Mouse (Mus musculus): ENCODE data around the gene Veph1.
A peak's percentile ranks its signal among the peaks of the same experiment; 100 is the strongest.

Veph1 gene

DNA sequence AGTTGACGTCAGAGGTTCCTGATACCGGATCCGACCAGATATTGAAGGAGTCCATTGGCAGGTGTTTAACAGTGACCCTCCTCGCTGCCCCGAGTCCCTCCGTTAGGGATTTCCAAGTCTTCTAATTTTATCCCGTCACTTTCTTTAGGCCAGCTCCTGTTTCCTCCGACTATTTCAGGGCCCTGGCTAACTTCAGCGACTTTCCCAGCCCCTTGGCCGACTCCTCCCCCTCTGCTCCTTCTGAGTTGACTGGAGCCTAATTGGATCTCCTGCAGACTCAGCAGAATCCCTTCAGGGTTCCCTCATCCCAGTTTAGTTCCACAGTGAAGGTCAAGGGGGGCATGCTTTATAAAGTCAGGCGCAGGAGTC is 75.4 kb downstream of the Veph1 start:
- DNase-seq (ENCODE audit: low spot score), result no peak

DNA sequence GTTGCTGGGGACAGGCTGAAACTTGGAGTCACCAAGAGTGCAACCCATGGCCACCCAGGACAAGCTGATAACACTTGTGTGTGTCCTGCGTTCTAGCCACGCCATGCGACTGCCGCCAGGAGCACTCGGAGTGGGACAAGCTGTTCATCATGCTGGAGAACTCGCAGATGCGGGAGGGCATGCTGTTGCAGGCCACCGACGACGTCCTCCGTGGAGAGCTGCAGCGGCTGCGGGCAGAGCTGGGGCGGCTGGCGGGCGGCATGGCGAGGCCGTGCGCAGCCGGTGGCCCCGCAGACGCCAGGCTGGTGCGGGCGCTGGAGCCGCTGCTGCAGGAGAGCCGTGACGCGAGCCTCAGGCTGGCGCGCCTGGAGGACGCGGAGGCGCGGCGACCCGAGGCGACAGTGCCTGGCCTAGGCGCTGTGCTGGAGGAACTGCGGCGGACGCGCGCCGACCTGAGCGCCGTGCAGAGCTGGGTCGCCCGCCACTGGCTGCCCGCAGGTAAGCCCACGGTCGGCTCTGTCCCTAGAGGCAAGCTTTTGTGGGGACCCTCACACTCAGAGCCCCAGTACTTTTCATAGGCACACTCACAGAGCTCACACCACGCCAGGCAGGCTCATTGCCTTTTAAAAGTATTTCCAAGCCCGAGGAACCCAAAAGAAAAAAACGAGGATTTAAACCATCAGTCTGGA is 75.9 kb downstream of the Veph1 start:
- DNase-seq (ENCODE audit: low spot score), result peak; percentile 7

DNA sequence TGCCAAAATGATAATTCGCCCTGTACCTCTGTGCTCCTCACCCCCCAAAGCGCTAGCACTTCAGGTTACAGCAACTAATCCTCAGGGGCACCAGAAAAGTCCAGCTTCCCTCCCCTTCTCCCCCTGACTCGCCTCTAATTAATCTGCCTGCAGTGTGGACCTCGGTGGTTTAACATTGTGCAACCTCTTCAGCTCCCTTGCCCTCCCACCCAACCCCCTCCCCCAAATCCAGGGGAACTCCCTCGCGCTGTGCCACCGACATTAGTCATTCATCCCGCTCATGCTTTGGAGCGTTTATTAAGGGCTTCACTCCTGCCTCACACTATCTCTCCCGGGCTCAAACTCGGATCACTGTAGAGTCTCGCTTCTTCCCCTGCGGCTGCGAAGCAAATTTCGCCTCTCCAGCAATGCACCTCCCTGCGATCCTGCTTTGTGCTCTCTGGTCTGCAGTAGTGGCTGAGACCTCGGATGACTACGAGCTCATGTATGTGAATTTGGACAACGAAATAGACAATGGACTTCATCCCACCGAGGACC is 76.9 kb downstream of the Veph1 start, which contains the start of gene Ptx3:
TSS of gene Ptx3 (plus strand) at position 256 of the 537 bp plus-strand sequence.
- no peak for DNase-seq (ENCODE audit: low spot score)

DNA sequence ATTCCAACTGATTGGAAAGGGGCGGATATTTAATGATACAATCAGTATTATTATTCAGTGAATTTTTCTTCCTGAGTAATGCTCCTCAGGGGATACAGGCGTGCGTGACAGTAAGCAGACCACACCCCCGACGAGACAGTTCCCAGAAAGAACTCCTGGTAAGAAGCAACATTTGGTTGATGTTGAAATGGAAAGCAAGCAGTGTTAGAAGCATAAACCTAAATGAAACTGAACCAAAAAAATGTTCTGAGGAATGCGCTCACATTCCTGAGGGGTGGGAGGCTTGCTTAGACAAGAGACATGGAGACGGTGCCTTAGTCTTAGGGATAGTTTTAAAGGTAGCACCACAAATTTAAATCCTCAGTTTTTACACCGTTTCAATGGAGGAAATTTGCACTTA is 80.9 kb downstream of the Veph1 start:
- no peak for DNase-seq (ENCODE audit: low spot score)

DNA sequence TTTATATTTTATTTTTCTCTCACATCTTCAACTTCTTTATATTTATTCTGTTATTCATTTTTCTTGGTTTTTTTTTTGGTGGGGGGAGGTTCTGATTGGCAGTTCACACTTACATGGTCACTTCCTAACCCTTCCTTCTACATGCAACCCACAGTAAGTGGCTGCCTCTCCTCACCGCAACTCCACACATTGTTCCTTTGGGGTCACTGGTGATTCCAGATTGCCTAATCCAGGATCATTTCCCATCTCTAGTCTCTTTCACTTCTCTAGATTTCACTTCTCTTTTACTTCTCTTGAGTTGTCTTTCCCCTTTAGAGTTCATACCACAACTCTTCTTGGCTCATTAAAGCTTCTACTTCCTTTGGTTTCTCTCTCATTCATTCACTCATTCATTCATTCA is 83.1 kb downstream of the Veph1 start:
- no peak for DNase-seq (ENCODE audit: low spot score)

DNA sequence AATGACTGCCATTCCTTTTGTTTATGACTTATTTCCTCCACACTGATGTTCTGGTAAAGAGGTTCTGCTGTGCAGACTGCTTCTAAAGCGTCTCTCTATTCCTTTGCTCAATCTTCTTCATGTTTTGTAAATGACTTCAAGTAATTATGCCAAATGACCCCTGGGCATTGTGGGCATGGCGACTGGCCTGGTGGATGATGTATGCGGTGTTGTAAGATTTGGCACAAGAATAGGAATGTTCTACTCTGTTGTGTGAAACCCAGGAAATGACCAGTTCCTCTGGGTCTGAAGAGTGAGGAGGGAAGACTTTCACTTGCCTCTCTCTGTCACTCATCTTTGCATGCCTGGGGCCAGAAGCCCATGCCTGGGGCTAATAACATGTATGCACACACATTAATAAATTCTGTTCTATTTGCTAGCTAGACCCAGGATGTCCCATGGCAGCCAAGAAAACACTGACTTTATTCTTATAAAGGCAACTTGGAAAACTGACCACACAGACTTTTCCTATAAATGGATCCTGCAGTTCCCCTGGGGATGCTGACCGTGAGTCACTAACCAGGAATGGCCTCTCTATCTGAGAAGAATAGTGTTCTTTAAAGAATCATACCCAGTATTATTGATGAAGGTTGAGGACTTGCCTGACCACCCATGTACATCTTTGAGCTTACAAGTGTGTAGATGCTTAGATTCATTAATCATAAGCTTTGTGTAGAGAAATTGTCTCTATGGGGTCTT is 87.6 kb downstream of the Veph1 start:
- no peak for DNase-seq (ENCODE audit: low spot score)

DNA sequence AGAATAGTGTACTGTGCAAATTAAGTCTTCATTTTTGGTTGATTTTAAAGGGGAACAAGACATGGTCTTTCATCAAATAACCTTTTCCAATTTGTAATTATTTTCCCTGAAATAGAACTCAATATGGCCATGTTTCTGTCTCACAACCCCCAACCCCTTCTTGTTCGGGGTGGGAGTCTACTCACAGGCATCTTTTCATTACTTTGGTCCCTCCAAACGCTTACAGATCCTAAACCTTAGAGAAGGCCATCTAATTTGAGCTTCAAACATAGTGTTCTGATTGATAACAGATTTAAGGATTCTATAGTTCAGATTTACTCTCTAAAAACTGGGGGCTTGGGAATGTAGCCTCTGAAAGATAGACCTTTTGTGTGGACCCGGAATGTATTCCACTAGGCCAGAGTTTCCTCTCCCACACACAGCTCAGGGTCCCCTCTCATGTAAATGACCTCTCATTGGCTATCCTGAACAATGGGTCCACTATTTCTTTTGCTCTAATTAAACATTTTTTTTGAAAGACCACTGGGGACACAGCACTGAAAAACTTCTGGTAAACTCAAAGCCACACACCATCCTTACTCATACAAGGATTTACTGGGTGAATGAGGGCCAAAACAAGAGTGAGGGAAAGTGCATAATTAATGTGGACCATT is 102.6 kb downstream of the Veph1 start:
- no peak for DNase-seq (ENCODE audit: low spot score)

DNA sequence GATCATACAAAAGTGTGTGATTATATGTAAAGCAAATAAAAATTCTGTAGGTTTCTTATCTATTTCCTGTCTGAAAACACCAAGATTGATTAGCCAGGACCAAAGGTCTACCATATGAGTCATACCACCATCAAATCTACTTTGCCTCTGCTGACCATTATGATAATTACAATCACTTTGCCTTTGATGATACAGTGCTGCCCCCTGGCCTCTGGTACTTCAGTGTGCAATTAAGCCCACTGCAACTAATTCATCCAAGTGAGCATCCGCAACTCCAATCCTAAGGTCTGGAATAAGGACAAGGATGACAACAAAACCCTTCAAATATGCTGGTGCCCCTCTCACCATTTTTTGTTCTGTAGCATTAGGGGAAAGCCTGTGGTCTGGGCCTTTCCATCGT is 117.0 kb downstream of the Veph1 start:
- DNase-seq (ENCODE audit: low spot score), result no peak

DNA sequence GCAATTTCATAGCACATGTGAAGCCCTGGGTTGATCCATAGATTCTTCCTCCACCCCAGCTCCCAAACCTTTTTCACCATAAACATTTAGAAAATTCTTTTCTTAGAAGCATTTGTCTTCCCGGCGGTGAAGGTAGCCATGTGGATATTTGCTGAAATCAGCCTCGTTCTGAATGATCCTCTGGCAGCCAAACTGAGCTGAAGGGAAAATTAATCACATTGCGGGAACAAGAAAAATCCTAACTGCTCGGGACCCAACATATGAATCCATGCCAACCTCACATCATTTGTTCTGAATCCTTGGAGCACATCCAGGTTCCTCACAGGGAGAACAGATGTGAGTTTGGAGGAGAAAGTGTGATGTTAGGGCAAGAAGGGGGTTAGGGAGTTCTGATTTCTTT is 123.7 kb downstream of the Veph1 start:
- no peak for DNase-seq (ENCODE audit: low spot score)

DNA sequence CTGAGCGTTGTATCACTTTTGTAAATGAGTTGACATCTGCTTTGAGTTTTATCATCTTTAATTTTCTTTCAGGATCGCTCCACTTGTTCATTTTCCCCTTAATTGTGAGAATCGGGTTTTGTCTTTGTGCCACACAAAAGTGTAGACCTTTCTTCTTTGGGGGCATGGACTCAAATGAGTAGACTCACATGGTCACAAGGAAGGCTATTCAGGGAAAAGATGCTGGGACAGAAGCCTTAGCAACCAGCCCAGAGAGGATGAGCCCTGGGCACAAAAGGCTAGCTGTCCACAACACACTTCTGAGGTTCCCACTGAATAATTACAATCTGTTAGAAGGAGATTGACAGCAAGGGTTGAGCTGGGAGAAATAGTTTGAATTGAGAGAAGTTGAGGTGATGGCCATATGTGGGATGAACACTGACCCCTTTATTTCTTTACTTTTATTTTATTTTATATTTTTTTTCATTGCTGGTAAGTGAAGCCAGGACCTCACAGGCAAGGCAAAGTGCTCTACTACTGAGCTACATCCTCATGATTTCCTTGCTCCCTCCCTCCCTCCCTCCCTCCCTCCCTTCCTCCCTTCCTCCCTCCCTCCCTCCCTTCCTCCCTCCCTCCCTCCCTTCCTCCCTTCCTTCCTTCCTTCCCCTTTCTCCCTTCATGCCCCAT is 126.6 kb downstream of the Veph1 start:
- DNase-seq (ENCODE audit: low spot score), result no peak

DNA sequence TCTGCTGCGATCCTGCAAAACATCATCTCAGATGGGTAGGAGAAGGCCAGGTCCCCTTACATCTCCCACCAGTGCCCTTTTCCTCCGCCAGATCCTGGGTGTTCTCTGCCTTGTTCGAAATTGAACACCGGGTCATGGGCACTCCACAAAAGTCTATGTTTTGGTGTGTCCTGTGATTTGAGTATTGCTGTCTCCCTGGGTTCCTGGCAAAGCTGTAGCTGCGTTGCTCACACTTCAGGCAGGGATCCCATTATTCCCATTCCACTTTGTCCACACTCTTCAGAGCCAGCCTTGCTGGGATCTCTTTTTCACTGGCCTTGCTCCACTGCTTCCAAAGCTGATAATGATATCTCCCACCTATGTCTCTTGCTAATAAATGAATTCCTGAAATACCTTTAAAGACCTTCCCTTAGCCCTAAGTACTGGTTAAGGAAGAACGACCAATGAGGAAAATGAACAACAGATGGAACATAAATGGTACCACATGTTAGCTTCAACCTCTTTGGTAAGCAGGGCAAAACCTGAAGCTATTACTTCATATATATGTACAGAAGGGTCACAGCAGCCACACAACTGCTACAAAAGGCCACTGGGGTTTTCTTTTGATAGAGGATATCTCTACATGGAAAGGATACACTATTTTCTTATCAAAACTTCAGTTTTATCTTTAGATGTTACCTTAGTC is 129.9 kb downstream of the Veph1 start:
- DNase-seq (ENCODE audit: low spot score), result no peak

DNA sequence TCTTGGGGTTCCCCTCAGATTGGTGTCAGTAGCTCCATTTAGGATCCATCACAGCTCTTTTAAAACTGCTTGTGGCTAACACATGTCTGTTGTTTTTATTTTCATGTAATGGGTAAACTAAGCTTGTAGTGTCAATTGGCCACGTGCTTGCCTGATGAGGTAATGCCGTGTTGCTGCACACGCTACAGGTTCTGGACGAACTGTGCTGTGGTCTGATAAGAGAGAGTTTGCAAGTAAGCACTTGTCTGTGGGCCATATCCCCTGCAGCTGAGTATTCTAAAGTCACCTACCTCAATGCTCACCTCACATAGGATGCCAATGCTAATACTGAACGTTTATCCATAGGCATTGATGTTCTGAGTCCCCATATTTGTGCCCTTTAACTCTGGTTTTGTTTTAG is 131.6 kb downstream of the Veph1 start:
- DNase-seq (ENCODE audit: low spot score), result no peak

DNA sequence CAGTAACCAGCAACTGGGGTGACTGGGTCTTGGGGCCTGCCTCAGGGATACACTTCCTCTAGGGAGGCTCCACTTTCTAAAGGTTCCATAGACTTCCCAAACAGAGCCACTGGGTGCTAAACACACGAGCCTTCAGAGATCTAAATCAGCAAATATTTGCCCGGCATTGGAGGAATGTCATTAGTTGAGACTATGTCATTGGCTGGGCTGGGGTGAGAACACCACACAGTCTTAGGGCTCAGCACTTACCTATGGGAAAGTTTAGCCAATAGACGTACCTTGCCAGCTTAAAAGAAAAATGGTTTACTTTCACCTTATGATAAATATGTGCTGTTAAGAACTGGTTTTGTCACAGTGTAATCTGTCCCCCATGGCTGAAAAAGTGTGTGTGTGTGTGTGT is 132.1 kb downstream of the Veph1 start:
- no peak for DNase-seq (ENCODE audit: low spot score)

DNA sequence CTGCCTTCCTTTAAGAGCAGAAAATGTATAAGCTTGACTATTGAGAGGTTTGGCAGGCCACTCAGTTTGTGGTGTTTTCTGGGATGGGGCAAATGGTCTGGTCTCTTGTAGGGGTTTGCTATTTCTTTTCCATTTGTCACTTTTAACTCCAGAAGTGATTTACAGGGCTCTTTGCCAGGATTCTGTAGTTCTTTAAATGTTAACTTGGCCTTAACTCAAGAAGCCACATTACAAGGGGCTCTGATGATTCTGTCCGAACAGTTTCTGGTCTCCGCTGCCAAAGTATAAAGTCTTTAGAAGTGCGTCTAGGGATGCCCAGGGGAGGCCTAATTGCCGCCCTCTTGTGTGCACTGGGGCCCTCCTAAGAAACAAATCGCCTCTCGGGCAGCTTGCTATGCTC is 134.0 kb downstream of the Veph1 start:
- no peak for DNase-seq (ENCODE audit: low spot score)

DNA sequence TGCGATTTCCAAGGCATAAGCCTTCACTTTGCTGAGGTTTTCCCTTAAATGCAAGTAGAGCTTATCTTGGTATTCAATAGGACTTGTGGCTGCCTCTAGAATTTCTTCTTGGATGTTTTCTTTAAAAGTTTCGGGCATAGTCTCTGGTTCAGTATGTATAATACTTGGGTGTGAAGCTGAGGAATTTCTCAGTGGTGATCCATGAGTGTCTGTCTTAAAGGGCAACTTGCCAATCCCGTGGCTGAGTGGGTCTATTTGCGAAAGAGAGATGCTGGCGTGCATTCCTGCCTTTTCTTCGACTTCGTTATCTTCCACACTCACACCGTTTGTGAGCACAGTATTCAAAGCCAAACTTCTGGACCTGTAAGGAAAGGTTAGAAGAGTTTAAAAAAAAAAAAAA is 138.7 kb downstream of the Veph1 start:
- DNase-seq (ENCODE audit: low spot score), result no peak

DNA sequence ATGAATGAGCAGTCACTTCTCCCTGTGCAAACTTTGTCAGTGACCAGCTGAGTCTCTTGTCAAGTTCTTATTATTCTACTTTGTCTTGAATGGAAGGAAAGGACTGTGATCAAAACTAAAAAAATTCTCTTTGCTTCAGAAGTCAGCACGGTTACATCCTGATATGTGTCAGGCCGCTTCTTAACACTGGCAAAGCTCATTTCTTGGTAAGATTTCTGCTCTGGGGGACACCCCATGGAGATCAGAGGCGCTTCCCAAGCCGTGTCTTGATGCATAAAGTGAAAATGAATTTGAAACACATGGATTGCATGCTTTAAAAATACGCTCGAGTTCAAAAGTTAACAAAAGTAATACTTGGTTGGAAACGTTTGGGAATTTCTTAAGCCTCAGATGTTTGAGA is 159.0 kb downstream of the Veph1 start:
- DNase-seq (ENCODE audit: low spot score), result no peak

DNA sequence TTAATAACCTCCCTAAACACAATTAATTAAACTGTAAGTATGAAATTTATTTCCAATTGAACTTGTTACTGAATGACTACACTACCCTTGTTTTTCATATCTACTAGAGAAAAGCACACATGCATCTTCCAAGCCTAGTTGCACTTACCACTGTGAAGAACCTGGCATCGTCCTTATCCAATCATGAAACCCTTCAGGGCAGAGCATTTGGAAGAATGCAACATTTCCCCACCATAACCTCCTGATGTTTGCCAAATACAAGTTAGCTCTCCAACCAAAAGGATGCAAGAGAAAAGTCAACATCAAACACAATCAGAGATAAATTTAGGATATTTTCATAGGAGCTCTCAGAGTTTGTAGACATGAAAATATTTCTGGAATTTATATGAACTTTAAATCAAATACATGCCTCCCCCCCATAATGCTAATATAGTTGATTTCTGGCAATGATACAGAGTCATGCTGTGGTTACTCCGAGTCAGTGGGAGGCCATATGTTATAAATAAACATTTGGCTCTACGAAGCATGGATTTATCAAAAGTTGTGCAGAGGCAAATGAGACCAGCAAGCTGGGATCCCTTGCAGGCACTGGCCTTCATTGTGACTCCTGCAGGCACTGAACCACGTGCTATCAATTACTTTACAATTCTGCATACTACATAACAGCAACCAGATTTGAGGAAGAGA is 165.2 kb downstream of the Veph1 start:
- no peak for DNase-seq (ENCODE audit: low spot score)

DNA sequence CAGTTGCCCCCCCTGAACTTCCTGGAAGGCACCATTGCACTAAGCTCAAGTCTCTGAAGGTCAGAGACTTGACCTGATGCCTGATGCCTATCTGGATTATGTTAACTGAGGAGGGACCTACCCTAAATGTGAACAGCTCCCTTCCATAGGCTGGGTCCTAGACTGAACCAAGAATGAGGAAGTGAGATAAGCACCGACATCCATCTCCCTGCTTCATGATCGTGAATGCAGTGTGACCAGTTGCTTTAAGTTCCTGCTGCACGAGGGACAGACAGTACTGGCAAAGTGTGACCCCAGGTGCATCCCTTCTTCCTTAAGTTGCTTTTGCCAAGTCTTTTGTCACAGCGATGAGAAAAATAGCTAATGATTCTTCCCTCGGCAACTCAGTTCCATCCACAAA is 166.9 kb downstream of the Veph1 start:
- no peak for DNase-seq (ENCODE audit: low spot score)

DNA sequence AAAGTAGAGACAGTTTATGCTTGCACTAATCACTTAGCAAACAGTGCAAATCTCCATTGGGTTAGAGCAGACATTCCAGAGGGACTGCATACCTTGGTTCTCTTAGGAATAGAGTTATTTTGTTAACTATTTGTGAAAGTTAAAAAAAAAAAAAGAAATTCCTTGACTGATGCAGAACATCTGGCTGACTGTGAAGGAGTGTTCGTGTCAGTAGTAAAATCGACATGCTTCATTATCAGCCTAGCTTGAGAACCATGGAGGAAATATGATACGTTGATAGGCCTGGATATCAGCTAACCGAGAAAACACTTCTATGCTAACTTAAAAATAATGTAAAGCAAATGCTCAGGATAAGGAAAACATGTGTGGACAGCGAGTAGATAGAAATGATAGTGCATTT is 191.1 kb downstream of the Veph1 start:
- DNase-seq (ENCODE audit: low spot score), result no peak

DNA sequence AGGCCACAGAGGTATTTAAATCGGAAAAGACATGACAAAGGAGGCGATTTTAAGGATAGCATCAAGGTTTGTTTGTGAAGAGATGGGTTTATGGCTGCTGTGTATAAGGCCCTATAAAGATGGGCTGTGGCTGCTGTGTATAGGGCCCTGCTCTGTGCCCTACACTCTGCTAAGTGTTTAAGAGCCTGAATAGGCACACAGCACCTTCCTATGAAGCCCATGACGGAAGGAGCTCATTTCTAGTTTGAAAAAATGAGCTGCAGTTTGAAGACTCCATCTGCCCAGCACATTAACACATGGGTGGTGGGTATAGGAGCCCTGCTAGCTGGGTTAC is 194.1 kb downstream of the Veph1 start:
- DNase-seq (ENCODE audit: low spot score), result no peak

DNA sequence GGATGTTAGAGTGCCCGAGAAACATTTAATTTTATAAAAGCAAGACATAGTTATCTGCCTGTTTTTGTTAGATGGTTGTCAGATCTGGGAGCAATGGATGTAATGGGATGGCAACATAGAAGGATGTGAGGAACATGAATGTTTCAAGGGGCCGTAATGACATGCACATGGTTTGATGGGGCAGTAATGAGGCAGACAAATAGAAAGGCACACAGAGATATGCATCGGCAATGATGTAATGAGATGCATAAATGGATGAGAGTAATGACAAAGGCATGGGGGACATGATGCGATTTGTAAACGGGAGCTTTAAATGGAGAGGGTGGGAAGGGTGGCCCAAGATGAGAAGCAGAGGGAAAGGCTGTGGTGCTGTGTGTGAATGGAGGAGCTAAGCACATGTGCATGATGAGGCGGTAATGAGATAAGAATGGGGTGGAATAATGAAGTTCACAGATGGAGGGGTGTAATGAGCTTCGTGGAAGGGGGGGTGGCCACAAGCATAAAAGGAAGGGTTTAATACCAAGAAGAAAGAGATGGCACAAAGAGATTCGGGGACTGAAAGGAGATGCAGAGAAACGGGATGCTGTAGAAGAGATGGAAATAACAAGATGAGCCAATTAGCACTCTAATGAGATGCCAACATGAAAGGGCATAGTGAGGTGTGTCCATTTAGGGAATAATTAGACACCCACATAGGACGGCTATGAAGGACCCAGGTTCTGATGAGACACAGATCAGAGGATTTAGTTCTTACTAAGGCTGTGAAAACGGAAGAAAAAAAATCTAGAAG is 194.6 kb downstream of the Veph1 start:
- no peak for DNase-seq (ENCODE audit: low spot score)

Measured in layer of hippocampus, adult 11-12 months (tissue).